Mouse (Mus musculus): ENCODE measurements at regions not wholly inside any gene's neighbourhood (a gene's known extent, or its start where the extent isn't known, plus 50 kb on each side); places are given as distances from the start of the nearest gene placed in this dataset.
"Not testable (repeated sequence)": the region's sequence is repeated elsewhere in the genome, so short reads cannot be mapped to it uniquely, and the experiment has no call there.

- no peaks in the 10 kb centered on the region for H3K27me3 ChIP-seq (replicated peaks; ENCODE audit: control insufficient read depth, insufficient read depth, low read length)
- peaks cover under 1% of the 10 kb centered on the region for H3K4me1 ChIP-seq (replicated peaks; ENCODE audit: control insufficient read depth, insufficient read depth, low read length)
- H3K9ac ChIP-seq (replicated peaks; ENCODE audit: low read depth, low read length) = no peak overlapping the region
- H3K4me3 ChIP-seq (replicated peaks; ENCODE audit: low read length) = no peak overlapping the region
- no peak for ATAC-seq
- H3K9me3 ChIP-seq (ENCODE audit: control insufficient read depth, low read length) = no peaks in the 10 kb centered on the region
- 100% methylated on average over 1 of the region's 1 CpGs for WGBS
- H3K27ac ChIP-seq (ENCODE audit: low read length) = no peak overlapping the region
- no peaks in the 10 kb centered on the region for H3K36me3 ChIP-seq (ENCODE audit: control insufficient read depth, insufficient read depth)
- no peak overlapping the region for H3K4me2 ChIP-seq (ENCODE audit: low read length)
Observed at GRCm38 (mm10) chr17:15253271-15253670, 123.4 kb downstream of the Dll1 start.

DNA sequence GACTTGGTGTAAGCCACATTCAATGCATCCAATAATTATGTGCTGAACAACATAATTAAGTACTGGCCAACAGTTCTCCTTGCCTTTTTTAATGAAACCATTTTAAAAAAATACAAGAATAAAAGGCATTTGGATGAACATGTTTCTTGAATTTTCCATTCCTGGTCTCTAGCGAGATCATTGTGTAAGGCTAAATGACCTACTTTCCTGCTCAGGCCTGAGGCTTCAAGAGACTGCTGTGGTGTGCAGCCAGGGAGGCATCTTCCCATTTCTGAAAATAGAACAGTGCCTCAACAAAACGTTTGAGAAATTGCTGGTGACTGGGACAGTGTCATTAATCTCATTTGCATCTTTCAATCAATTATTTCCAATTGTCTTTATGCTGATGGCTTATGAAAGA lies 124.5 kb downstream of the Dll1 start:
- Histone ChIP-seq H3K27me3 (replicated peaks; ENCODE audit: control insufficient read depth, insufficient read depth, low read length) (no peaks in the 10 kb centered on the region), H3K9ac (replicated peaks; ENCODE audit: low read depth, low read length) (no peak overlapping the region), H3K27ac (ENCODE audit: low read length) (no peak overlapping the region), H3K36me3 (ENCODE audit: control insufficient read depth, insufficient read depth) (no peaks in the 10 kb centered on the region), H3K9me3 (ENCODE audit: control insufficient read depth, low read length) (no peaks in the 10 kb centered on the region), H3K4me2 (ENCODE audit: low read length) (no peak overlapping the region), H3K4me1 (replicated peaks; ENCODE audit: control insufficient read depth, insufficient read depth, low read length) (peaks cover 10% of the 10 kb centered on the region), H3K4me3 (replicated peaks; ENCODE audit: low read length) (no peak overlapping the region)
- 64% methylated on average over 2 of the region's 2 CpGs for WGBS
- ATAC-seq = no peak

DNA sequence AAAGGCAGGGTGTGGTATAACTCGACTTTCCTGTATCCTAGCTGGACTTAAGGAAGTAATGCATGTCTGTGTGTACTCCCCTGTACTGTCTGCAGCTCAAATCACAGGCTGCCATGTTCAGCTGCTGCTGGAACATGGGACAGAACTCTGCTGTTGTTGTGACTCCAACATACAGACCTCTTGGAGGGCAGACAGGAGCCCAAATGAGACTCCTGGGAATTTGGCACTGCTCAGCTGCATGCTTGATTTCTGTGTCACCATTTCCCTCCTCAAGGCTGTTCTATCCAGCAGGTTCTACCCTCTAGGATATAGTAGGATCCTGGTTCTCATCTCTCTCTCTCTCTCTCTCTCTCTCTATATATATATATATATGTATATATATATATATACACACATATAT lies 125.0 kb downstream of the Dll1 start:
- WGBS = 75% methylated on average over 1 of the region's 1 CpGs
- Histone ChIP-seq H3K36me3 (ENCODE audit: control insufficient read depth, insufficient read depth) (no peaks in the 10 kb centered on the region), H3K4me2 (ENCODE audit: low read length) (no peak overlapping the region), H3K27ac (ENCODE audit: low read length) (no peak overlapping the region), H3K27me3 (replicated peaks; ENCODE audit: control insufficient read depth, insufficient read depth, low read length) (no peaks in the 10 kb centered on the region), H3K4me1 (replicated peaks; ENCODE audit: control insufficient read depth, insufficient read depth, low read length) (peaks cover 10% of the 10 kb centered on the region), H3K9ac (replicated peaks; ENCODE audit: low read depth, low read length) (no peak overlapping the region), H3K4me3 (replicated peaks; ENCODE audit: low read length) (no peak overlapping the region), H3K9me3 (ENCODE audit: control insufficient read depth, low read length) (no peaks in the 10 kb centered on the region)
- no peak for ATAC-seq

DNA sequence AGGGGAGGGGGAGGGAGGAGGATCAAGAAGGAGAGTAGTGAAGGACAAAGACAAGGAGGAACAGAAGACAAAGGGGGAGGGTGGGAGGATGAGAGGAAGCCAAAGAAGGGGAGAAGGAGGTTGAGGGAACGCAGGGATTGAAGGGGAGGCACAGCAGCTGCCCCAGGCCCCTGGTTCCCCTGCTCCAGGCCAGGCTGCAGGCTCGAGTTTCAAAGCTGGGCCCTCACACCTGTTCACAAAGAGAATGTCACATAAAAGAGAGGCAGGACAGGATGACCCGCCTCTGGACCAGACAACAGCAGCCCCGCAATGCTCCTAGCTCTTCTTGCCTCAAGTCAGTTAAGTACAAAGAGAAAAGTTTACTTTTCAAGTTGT lies 128.3 kb downstream of the Dll1 start:
- Histone ChIP-seq H3K9me3 (ENCODE audit: control insufficient read depth, low read length) (no peaks in the 10 kb centered on the region), H3K27ac (ENCODE audit: low read length) (no peak overlapping the region; the same call in 1 of the 2 replicates), H3K9ac (replicated peaks; ENCODE audit: low read depth, low read length) (no peak overlapping the region; the same call in 1 of the 2 replicates), H3K4me3 (replicated peaks; ENCODE audit: low read length) (no peak overlapping the region), H3K4me1 (replicated peaks; ENCODE audit: control insufficient read depth, insufficient read depth, low read length) (peaks cover 10% of the 10 kb centered on the region), H3K4me2 (ENCODE audit: low read length) (no peak overlapping the region), H3K36me3 (ENCODE audit: control insufficient read depth, insufficient read depth) (no peaks in the 10 kb centered on the region), H3K27me3 (replicated peaks; ENCODE audit: control insufficient read depth, insufficient read depth, low read length) (no peaks in the 10 kb centered on the region)
- WGBS = 12% methylated on average over 4 of the region's 4 CpGs
- no peak for ATAC-seq

DNA sequence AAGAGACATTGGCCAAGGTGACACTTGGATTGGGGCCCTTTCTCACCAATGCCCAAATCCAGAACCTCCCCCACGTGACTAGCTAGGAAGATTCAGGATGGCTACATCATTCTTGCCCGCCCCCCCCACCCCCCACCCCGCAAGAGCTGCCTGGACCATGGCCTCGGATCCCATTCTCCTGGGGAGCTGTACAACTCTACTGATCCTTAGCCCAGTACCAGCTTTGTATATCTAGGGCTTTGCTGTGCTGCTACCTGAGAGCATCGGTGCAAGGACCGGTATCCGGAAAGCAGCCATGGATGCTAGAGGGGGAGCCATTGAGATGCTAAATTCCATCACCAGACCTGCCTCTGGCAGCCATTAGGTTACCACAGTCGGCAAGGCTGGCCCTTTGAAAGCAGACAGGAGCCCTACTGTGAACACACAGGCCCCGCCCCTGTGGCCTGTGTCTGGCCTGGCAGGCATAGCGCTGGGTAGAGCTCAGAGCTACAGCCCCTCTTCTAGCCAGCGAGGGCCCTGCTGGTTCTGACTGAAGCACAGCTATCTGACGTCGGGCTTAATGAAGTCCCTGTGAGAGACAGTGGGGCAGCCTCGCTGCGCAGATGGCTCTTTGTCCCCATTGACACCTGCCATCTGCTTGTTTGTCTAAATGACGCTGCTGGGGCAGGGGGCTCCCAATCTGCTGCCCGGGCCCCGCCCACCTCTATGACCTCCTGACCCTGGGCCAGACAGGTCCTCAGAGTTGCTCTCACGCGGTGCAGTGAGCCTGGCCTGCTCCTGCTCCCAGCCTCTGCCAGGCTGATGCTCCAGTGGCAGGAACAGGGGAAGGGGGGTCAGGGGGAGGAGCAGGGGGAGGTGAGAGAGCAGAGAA lies 128.9 kb downstream of the Dll1 start:
- 2% methylated on average over 20 of the region's 20 CpGs for WGBS
- H3K4me3 ChIP-seq (replicated peaks; ENCODE audit: low read length) = no peak overlapping the region
- peak overlapping the region; percentile 77 for H3K27ac ChIP-seq (ENCODE audit: low read length)
- no peaks in the 10 kb centered on the region for H3K9me3 ChIP-seq (ENCODE audit: control insufficient read depth, low read length)
- H3K4me1 ChIP-seq (replicated peaks; ENCODE audit: control insufficient read depth, insufficient read depth, low read length) = peaks cover 10% of the 10 kb centered on the region
- peak overlapping the region; percentile 36; the same call in 1 of the 2 replicates for H3K9ac ChIP-seq (replicated peaks; ENCODE audit: low read depth, low read length)
- H3K36me3 ChIP-seq (ENCODE audit: control insufficient read depth, insufficient read depth) = no peaks in the 10 kb centered on the region
- no peaks in the 10 kb centered on the region for H3K27me3 ChIP-seq (replicated peaks; ENCODE audit: control insufficient read depth, insufficient read depth, low read length)
- peak; percentile 96 for ATAC-seq
- H3K4me2 ChIP-seq (ENCODE audit: low read length) = peak overlapping the region; percentile 36

DNA sequence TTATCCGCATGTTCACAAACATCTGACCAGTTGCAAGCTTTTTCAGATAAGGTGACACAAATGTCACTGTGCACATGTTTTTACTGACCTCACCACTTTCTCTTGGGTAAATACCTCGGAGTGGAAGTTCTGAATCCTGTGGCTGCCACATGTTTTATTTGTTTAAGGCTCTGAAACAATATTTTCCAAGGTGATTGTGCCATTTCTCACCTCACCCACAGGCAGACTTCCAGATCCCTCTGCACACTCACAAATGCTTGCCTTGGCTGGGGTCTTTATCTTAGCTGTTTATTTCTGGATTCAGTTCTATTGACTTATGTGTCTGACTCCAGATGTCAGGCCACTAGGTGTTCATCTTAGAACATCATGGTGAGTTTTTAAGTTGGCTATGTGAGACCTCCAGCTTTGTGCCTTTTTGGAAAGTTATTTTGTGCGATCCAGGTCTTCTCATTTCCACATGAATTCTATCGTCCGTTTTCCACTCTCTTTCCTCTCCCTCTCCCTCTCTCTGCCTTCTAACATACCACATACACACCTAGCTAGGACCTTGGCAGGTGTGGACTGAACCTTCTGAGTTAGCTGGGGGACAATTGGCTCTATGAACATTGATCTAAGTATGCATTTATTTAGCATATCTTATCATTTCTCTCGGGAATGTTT lies 133.6 kb downstream of the Dll1 start:
- 85% methylated on average over 6 of the region's 6 CpGs for WGBS
- no peak overlapping the region for H3K27ac ChIP-seq (ENCODE audit: low read length)

DNA sequence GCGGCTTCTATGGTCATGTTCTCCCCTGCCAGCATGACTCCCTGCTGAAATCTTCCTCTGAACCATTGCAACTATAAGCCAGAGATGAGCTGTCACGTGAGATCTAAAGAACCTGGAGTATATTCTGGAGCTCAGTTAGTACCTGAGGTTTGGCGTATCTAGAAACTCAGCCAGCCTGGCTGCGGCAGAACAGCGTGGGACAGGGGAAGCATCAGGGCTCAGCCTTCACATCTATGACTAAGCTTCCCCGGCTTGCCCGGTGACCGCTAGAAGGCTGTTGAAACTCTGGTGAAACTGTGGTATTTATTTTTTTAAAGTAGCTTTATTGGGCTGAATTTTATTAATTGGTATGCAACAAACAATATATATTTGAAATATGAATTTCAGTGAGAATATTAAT lies 134.3 kb downstream of the Dll1 start:
- 92% methylated on average over 8 of the region's 8 CpGs for WGBS
- Histone ChIP-seq H3K4me3 (replicated peaks; ENCODE audit: low read length) (no peak overlapping the region), H3K36me3 (ENCODE audit: control insufficient read depth, insufficient read depth) (no peaks in the 10 kb centered on the region), H3K27ac (ENCODE audit: low read length) (no peak overlapping the region), H3K9ac (replicated peaks; ENCODE audit: low read depth, low read length) (no peak overlapping the region), H3K27me3 (replicated peaks; ENCODE audit: control insufficient read depth, insufficient read depth, low read length) (no peaks in the 10 kb centered on the region), H3K4me2 (ENCODE audit: low read length) (no peak overlapping the region), H3K4me1 (replicated peaks; ENCODE audit: control insufficient read depth, insufficient read depth, low read length) (peaks cover under 1% of the 10 kb centered on the region), H3K9me3 (ENCODE audit: control insufficient read depth, low read length) (no peaks in the 10 kb centered on the region)
- no peak for ATAC-seq

More for the DNA sequence above, 133.6 kb downstream of the Dll1 start:
- Histone ChIP-seq H3K4me3 (replicated peaks; ENCODE audit: low read length) (no peak overlapping the region), H3K27me3 (replicated peaks; ENCODE audit: control insufficient read depth, insufficient read depth, low read length) (no peaks in the 10 kb centered on the region), H3K36me3 (ENCODE audit: control insufficient read depth, insufficient read depth) (no peaks in the 10 kb centered on the region), H3K4me1 (replicated peaks; ENCODE audit: control insufficient read depth, insufficient read depth, low read length) (peaks cover 8% of the 10 kb centered on the region), H3K9me3 (ENCODE audit: control insufficient read depth, low read length) (no peaks in the 10 kb centered on the region), H3K9ac (replicated peaks; ENCODE audit: low read depth, low read length) (no peak overlapping the region), H3K4me2 (ENCODE audit: low read length) (no peak overlapping the region)
- ATAC-seq = no peak

DNA sequence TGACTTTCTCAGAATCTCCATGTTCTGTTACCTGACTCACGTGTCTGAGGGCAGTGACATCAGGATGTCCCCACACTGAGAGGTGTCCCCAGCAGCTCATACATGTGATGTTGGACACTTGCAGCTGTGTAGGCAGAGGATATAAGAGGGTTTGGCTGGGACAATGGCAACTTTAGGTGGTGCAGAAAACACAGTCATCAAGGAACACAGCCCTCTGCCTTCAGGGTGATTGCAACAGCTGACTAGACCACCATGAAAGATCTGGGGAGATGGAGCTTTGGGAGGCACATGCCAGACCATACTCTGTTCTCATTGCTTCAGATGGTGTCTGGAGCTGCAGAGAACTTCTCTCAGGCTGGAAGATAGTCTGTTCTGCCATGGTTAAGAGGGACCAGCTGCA lies 135.2 kb downstream of the Dll1 start:
- ATAC-seq = no peak
- WGBS = 90% methylated on average over 1 of the region's 1 CpGs
- H3K4me2 ChIP-seq (ENCODE audit: low read length) = no peak overlapping the region

GRCm38 (mm10) chr17:15240641-15241040 lies 136.0 kb downstream of the Dll1 start:
- H3K9me3 ChIP-seq (ENCODE audit: control insufficient read depth, low read length); H3K27me3 ChIP-seq (replicated peaks; ENCODE audit: control insufficient read depth, insufficient read depth, low read length); H3K4me2 ChIP-seq (ENCODE audit: low read length); H3K27ac ChIP-seq (ENCODE audit: low read length); H3K9ac ChIP-seq (replicated peaks; ENCODE audit: low read depth, low read length); H3K4me3 ChIP-seq (replicated peaks; ENCODE audit: low read length); H3K4me1 ChIP-seq (replicated peaks; ENCODE audit: control insufficient read depth, insufficient read depth, low read length); ATAC-seq; H3K36me3 ChIP-seq (ENCODE audit: control insufficient read depth, insufficient read depth): not testable (repeated sequence)
- WGBS = 82% methylated on average over 12 of the region's 12 CpGs

More for the DNA sequence above, 135.2 kb downstream of the Dll1 start:
- no peaks in the 10 kb centered on the region for H3K4me1 ChIP-seq (replicated peaks; ENCODE audit: control insufficient read depth, insufficient read depth, low read length)
- H3K27ac ChIP-seq (ENCODE audit: low read length) = no peak overlapping the region
- H3K36me3 ChIP-seq (ENCODE audit: control insufficient read depth, insufficient read depth) = no peaks in the 10 kb centered on the region
- no peaks in the 10 kb centered on the region for H3K27me3 ChIP-seq (replicated peaks; ENCODE audit: control insufficient read depth, insufficient read depth, low read length)
- H3K9me3 ChIP-seq (ENCODE audit: control insufficient read depth, low read length) = no peaks in the 10 kb centered on the region
- no peak overlapping the region for H3K4me3 ChIP-seq (replicated peaks; ENCODE audit: low read length)
- H3K9ac ChIP-seq (replicated peaks; ENCODE audit: low read depth, low read length) = no peak overlapping the region

Measured in forebrain, embryonic 16.5 days (tissue).